Comparison of ENCODE assay signal across 19 mouse cellular contexts in the genomic region with DNA sequence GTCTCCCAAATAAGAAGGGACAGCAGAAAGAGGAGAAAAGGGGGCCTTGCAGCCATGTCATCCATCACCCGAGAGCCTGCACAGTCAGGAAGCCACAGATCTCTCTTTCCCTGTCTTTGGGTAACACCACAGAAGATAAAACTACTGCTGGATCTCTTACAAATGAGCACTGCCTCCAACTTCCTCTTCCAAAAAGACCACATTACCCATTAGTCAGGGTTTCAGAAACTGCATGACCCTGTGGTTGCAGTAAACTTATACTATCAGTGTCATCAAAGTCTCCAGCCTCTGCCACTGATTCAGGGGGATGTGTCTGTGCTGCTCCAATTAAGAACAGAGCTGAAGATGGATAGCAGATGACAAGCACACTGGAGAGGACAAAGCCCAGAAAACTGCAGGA.
"Had no signal": no experiment of that assay in that cellular context is flagged by ENCODE, and none has a peak within 500 bp of the region (broad histone marks: within the 10 kb centered on the region; RNA-seq: fewer than 3 reads in every experiment).

No protein-coding gene starts in this region.

- H3K27ac ChIP-seq: limb, embryonic 12.5 days; limb, embryonic 15.5 days; liver, embryonic 12.5 days; midbrain, embryonic 10.5 days; midbrain, embryonic 13.5 days; stomach, postnatal 0 days had no signal

- DNase-seq: kidney, adult 18-20 months; kidney, adult 9 months; kidney, postnatal 14 days; kidney, postnatal 4 days; layer of hippocampus, postnatal 36 days; left cerebral cortex, postnatal 4 days; lung, adult 2 months; lung, postnatal 14 days; lung, postnatal 4 days; thymus, adult 2 months; thymus, postnatal 25 days had no signal

- H3K4me3 ChIP-seq: limb, embryonic 12.5 days; limb, embryonic 15.5 days; liver, embryonic 12.5 days; megakaryocyte, embryonic 14.5 days; midbrain, embryonic 10.5 days; midbrain, embryonic 13.5 days had no signal

- ATAC-seq: liver, embryonic 12.5 days; midbrain, embryonic 13.5 days; midbrain, embryonic 16.5 days had no signal
